Mouse (Mus musculus): ENCODE results near the gene Pcsk1n.

Gene Pcsk1n

GRCm38 (mm10) chrX:7947108-7947899, 27.7 kb downstream of the Pcsk1n start, which contains the start of gene Hdac6:
Hdac6 (minus strand) TSS chrX:7947889.
- no peak for DNase-seq

GRCm38 (mm10) chrX:7947900-7948492, 28.4 kb downstream of the Pcsk1n start:
- peak; percentile 95 for DNase-seq

GRCm38 (mm10) chrX:7950091-7950490, 30.5 kb downstream of the Pcsk1n start:
- DNase-seq: no peak

- DNase-seq: no peak
These were observed 39.2 kb downstream of the Pcsk1n start for GRCm38 (mm10) chrX:7958868-7959267.

- DNase-seq: no peak
These were observed 44.4 kb downstream of the Pcsk1n start for GRCm38 (mm10) chrX:7963829-7964626.

- DNase-seq: no peak
These were observed 46.5 kb downstream of the Pcsk1n start for GRCm38 (mm10) chrX:7966161-7966560.

- DNase-seq: no peak
These were observed 48.1 kb downstream of the Pcsk1n start for GRCm38 (mm10) chrX:7967596-7968201.

DNA sequence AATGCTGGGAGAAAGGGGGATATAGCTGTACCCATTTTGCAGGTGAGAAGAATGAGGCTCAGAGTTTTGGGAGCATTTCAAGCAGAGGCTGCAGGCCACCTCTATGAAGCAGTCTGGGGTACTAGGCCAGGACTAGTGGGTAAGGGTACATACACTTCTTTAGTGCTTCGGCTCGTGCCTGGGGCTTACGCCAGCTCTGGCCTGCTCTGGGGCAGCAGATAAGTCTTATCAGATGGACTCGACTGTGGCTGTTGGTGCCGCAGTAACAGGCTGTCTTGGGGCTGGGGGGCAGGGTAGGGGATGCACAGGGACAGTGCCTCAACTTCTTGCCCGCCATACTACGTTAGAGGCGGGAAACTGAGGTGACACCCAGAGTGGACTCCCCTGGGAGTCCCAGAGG, 48.6 kb downstream of the Pcsk1n start:
- no peak for DNase-seq

DNA sequence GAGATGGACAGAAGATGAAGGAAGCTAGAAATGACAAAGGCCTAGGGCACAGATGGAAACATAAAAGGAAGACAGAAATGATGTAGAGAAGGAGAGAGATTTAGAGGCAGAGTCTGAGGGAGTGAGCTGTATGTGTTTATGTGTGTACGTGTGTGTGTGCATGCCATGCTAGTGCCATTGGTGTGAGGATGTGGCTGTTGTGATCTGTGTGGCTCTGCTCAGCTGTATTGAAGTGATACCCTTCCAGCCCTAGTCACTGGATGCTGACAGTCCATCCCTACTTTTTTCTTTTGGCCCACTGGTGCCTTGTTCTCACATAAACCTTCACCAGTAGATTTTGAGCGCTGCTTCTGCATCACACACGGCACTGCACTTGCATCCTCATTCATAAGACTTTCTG, 49.3 kb downstream of the Pcsk1n start:
- DNase-seq: no peak

DNA sequence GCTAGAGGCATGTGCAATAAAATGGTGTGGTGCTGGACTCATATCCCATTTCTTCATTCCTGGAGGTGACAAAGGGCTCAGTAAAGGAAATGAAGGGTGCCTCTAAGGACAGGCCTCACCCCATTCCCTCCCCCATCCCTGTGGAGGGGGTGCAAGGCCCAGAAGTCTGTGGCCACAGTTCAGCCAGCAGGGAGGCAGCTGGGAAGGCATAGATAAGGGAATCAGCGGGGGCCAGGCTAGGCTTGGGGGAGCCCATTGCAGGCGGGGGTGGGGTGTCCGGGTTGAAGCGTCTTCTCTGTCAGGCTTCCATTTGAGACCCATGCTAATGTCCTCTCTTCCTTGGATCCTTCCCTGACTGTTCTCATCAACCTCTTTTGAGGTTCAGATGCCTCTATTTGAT, 51.7 kb downstream of the Pcsk1n start:
- no peak for DNase-seq

Data from right cerebral cortex, adult 18-20 months (tissue).